Mouse (Mus musculus) cortical plate, adult 2 months (tissue): ENCODE measurements at regions not wholly inside any gene's neighbourhood (a gene's known extent, or its start where the extent isn't known, plus 50 kb on each side); places are given as distances from the start of the nearest gene placed in this dataset.

Experiments used
- H3K27ac ChIP-seq: fragments of 200-500 bp; 2 replicates; pipeline ENCODE4 v1.5.1; 2012; ENCODE audit warnings: low read length, control low read depth, inconsistent platforms; ENCODE audit not compliant: insufficient read depth
- H3K4me1 ChIP-seq: fragments of 200-500 bp; 2 replicates; pipeline ENCODE4 v1.6.1; 2011; ENCODE audit warnings: low read length; ENCODE audit not compliant: control insufficient read depth, insufficient read depth
- H3K4me3 ChIP-seq: fragments of 200-500 bp; 2 replicates; pipeline ENCODE4 v1.5.1; 2011; ENCODE audit warnings: mild to moderate bottlenecking, low read length, control low read depth; ENCODE audit not compliant: insufficient read depth
- CTCF ChIP-seq: fragments of 200-500 bp; IDR thresholded peaks from 2 replicates; pipeline ENCODE4 v1.5.1; 2011; ENCODE audit warnings: mild to moderate bottlenecking, control low read depth, low read length; ENCODE audit not compliant: insufficient read depth; ENCODE audit errors: extremely low read depth
- POLR2A ChIP-seq: fragments of 200-500 bp; IDR thresholded peaks from 2 replicates; pipeline ENCODE4 v1.6.1; 2011; ENCODE audit warnings: mild to moderate bottlenecking, low read length, control low read depth; ENCODE audit not compliant: insufficient read depth; ENCODE audit errors: extremely low read depth

- H3K27ac ChIP-seq, result no peak overlapping the region
- TF ChIP-seq POLR2A (no peak), CTCF (no peak)
- no peaks in the 10 kb centered on the region for H3K4me1 ChIP-seq
- H3K4me3 ChIP-seq, result no peak overlapping the region
Observed at GRCm38 (mm10) chr14:64511300-64511699, 407.2 kb downstream of the Prss52 start.

GRCm38 (mm10) chr14:64512726-64513125 lies 408.6 kb downstream of the Prss52 start:
- H3K4me1 ChIP-seq, result peaks cover 4% of the 10 kb centered on the region; the same call in 1 of the 2 replicates
- no peak overlapping the region for H3K4me3 ChIP-seq
- no peak for TF ChIP-seq POLR2A
- TF ChIP-seq CTCF, result no peak
- H3K27ac ChIP-seq, result no peak overlapping the region

GRCm38 (mm10) chr14:64517584-64518195 lies 413.6 kb downstream of the Prss52 start:
- Histone ChIP-seq H3K27ac (0 out of 2 replicates have a peak overlapping the region, but pooled peaks have one; percentile 7), H3K4me1 (peaks cover 5% of the 10 kb centered on the region; the same call in 1 of the 2 replicates), H3K4me3 (no peak overlapping the region)
- TF ChIP-seq POLR2A (no peak), CTCF (no peak)

GRCm38 (mm10) chr14:64524641-64525040 lies 420.6 kb downstream of the Prss52 start:
- Histone ChIP-seq H3K4me3 (no peak overlapping the region), H3K4me1 (peaks cover 5% of the 10 kb centered on the region; the same call in 1 of the 2 replicates), H3K27ac (no peak overlapping the region)
- TF ChIP-seq CTCF, result no peak
- no peak for TF ChIP-seq POLR2A

- no peak overlapping the region for H3K4me3 ChIP-seq
Observed at GRCm38 (mm10) chr14:64525302-64526078, 421.4 kb downstream of the Prss52 start.

GRCm38 (mm10) chr14:64530541-64530940 lies 426.5 kb downstream of the Prss52 start:
- Histone ChIP-seq H3K4me3 (no peak overlapping the region), H3K27ac (peak overlapping the region; percentile 7; the same call in 1 of the 2 replicates), H3K4me1 (peaks cover 12% of the 10 kb centered on the region)
- TF ChIP-seq CTCF (no peak), POLR2A (no peak)

More at GRCm38 (mm10) chr14:64525302-64526078, 421.4 kb downstream of the Prss52 start:
- TF ChIP-seq POLR2A (no peak), CTCF (no peak)
- H3K4me1 ChIP-seq, result peaks cover 7% of the 10 kb centered on the region; the same call in 1 of the 2 replicates
- H3K27ac ChIP-seq, result no peak overlapping the region

- peaks cover 12% of the 10 kb centered on the region for H3K4me1 ChIP-seq
- TF ChIP-seq POLR2A (no peak), CTCF (no peak)
- peak overlapping the region; percentile 51; the same call in 1 of the 2 replicates for H3K27ac ChIP-seq
- no peak overlapping the region for H3K4me3 ChIP-seq
Observed at GRCm38 (mm10) chr14:64531221-64531949, 427.3 kb downstream of the Prss52 start.

GRCm38 (mm10) chr14:64532351-64532750 lies 428.3 kb downstream of the Prss52 start:
- Histone ChIP-seq H3K4me3 (no peak overlapping the region), H3K27ac (peak overlapping the region; percentile 51), H3K4me1 (peaks cover 12% of the 10 kb centered on the region)
- no peak for TF ChIP-seq POLR2A
- no peak for TF ChIP-seq CTCF

- H3K4me1 ChIP-seq, result peaks cover 12% of the 10 kb centered on the region
- TF ChIP-seq CTCF, result no peak
- no peak for TF ChIP-seq POLR2A
- H3K27ac ChIP-seq, result peak overlapping the region; percentile 68
- no peak overlapping the region for H3K4me3 ChIP-seq
Observed at GRCm38 (mm10) chr14:64533591-64534151, 429.6 kb downstream of the Prss52 start.
